Mouse (Mus musculus) CH12.LX (cell line): Measurements from ENCODE around the gene Esr1.

Experiments
- BHLHE40 ChIP-seq: IDR thresholded peaks from 2 replicates; pipeline ENCODE4 v1.6.1; 2011; ENCODE audit warnings: mild to moderate bottlenecking, low read depth, low read length, improper control_type of control experiment
- CHD2 ChIP-seq: IDR thresholded peaks from 2 replicates; pipeline ENCODE4 v1.6.1; 2011; ENCODE audit warnings: low read length, improper control_type of control experiment
- CTCF ChIP-seq, 2 experiments: IDR thresholded peaks in 1 of 2; conservative IDR thresholded peaks in 1 of 2; 2 replicates each; pipeline ENCODE4 v1.5.1; 2011 to 2012; ENCODE audit warnings: low read depth in 2 of 2, low read length in 2 of 2, improper control_type of control experiment in 1 of 2, inconsistent platforms in 1 of 2, mild to moderate bottlenecking in 1 of 2, moderate library complexity in 1 of 2
- ELF1 ChIP-seq: IDR thresholded peaks from 2 replicates; pipeline ENCODE4 v1.6.1; 2014; ENCODE audit warnings: low read depth, mild to moderate bottlenecking, inconsistent platforms, low read length, improper control_type of control experiment
- EP300 ChIP-seq: IDR thresholded peaks from 2 replicates; pipeline ENCODE4 v1.6.1; 2011; ENCODE audit warnings: low read length, improper control_type of control experiment
- MAZ ChIP-seq: IDR thresholded peaks from 2 replicates; pipeline ENCODE4 v1.6.1; 2012; ENCODE audit warnings: low read depth, mild to moderate bottlenecking, inconsistent platforms, low read length, improper control_type of control experiment, moderate library complexity
- MYC ChIP-seq: IDR thresholded peaks from 2 replicates; pipeline ENCODE4 v1.6.1; 2011; ENCODE audit warnings: low read depth, mild to moderate bottlenecking, improper control_type of control experiment, low read length
- POLR2A ChIP-seq: IDR thresholded peaks from 2 replicates; pipeline ENCODE4 v1.6.1; 2011; ENCODE audit warnings: low read depth, mild to moderate bottlenecking, improper control_type of control experiment, low read length
- RAD21 ChIP-seq: IDR thresholded peaks from 2 replicates; pipeline ENCODE4 v1.6.1; 2011; ENCODE audit warnings: low read depth, mild to moderate bottlenecking, low read length, improper control_type of control experiment, moderate library complexity
- ZC3H11A ChIP-seq: IDR thresholded peaks from 2 replicates; pipeline ENCODE4 v1.6.1; 2012; ENCODE audit warnings: low read depth, mild to moderate bottlenecking, inconsistent platforms, low read length, improper control_type of control experiment
- ZMIZ1 ChIP-seq: IDR thresholded peaks from 2 replicates; pipeline ENCODE4 v1.6.1; 2012; ENCODE audit warnings: low read depth, mild to moderate bottlenecking, inconsistent platforms, low read length, improper control_type of control experiment

GRCm38 (mm10) chr10:5025906-5026305 is 414.5 kb downstream of the Esr1 start:
- no peak for TF ChIP-seq CTCF (conservative IDR thresholded peaks at IDR 0.05 in 1 of 2, IDR thresholded peaks at IDR 0.05 in 1 of 2; ENCODE audit: low read depth in 2 of 2, low read length in 2 of 2)
- TF ChIP-seq ZMIZ1, result no peak
- TF ChIP-seq ELF1, result no peak
- TF ChIP-seq POLR2A, result no peak
- TF ChIP-seq CHD2, result no peak
- TF ChIP-seq ZC3H11A, result no peak
- no peak for TF ChIP-seq EP300
- TF ChIP-seq RAD21, result no peak
- TF ChIP-seq BHLHE40, result no peak
- TF ChIP-seq MYC, result no peak
- no peak for TF ChIP-seq MAZ
